9 mouse cellular contexts compared by ENCODE assay signal in the genomic region with DNA sequence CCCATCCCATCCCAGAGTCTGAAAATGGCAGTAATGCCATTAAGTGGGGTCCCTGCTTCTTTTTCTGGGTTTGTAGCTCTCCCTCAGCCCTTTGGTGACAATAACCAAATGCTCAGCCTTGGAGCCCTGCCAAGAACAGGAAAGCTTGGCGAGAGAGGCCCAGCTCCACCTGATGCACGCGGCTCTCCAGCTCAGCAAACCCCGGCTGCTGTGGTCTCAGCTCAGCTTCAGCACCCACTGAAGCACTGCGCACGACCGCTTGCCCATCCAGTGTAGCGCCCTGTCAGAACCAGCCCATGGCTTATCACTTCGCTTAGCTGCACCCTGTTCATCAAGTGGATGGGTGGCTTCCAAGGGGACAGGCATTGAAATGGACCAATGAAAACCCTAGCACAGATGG. TPM values are rescaled to one million over a fixed set of nuclear protein-coding genes. Genes with fewer than 3 reads are reported as not detected.
DNase-seq lines count a peak whose midpoint lies in the region; ATAC-seq and TF ChIP-seq lines count a peak whose summit lies in the region.
"Had no signal": no experiment of that assay in that cellular context is flagged by ENCODE, and none has a peak within 500 bp of the region (broad histone marks: within the 10 kb centered on the region; RNA-seq: fewer than 3 reads in every experiment).

No protein-coding gene starts in this region.

- H3K27me3 ChIP-seq in liver, postnatal 0 days (ENCODE audit: insufficient read depth, low read length): no peaks in the 10 kb centered on the region
- H3K27me3 ChIP-seq in liver, embryonic 11.5 days (replicated peaks; ENCODE audit: control insufficient read depth, insufficient read depth, low read length): no peaks in the 10 kb centered on the region
- no peaks in the 10 kb centered on the region for H3K27me3 ChIP-seq in forebrain, embryonic 10.5 days (ENCODE audit: poor library complexity, severe bottlenecking)
- H3K27me3 ChIP-seq in hindbrain, postnatal 0 days (ENCODE audit: insufficient read depth, low read length): no peaks in the 10 kb centered on the region
- no peaks in the 10 kb centered on the region for H3K27me3 ChIP-seq in stomach, embryonic 15.5 days (replicated peaks)
- H3K27me3 ChIP-seq: Patski had no signal

- no peak for TF ChIP-seq EP300 in liver, postnatal 0 days (IDR thresholded peaks at IDR 0.05; ENCODE audit: low read depth)

- no peak overlapping the region for H3K4me2 ChIP-seq in liver, postnatal 0 days (ENCODE audit: low read depth, low read length)
- no peak overlapping the region for H3K4me2 ChIP-seq in liver, embryonic 11.5 days
- H3K4me2 ChIP-seq in hindbrain, postnatal 0 days (ENCODE audit: low read depth, low read length): peak overlapping the region; percentile 21; the same call in 1 of the 2 replicates
- H3K4me2 ChIP-seq in stomach, embryonic 15.5 days: 0 out of 2 replicates have a peak overlapping the region, but pooled peaks have one; percentile 3

- no peaks in the 10 kb centered on the region for H3K36me3 ChIP-seq in liver, postnatal 0 days (replicated peaks; ENCODE audit: insufficient read depth, low read length)
- H3K36me3 ChIP-seq in liver, embryonic 11.5 days (ENCODE audit: control insufficient read depth, insufficient read depth, low read length): peaks cover 7% of the 10 kb centered on the region
- H3K36me3 ChIP-seq in forebrain, embryonic 10.5 days (replicated peaks): peaks cover 37% of the 10 kb centered on the region
- H3K36me3 ChIP-seq in hindbrain, postnatal 0 days (ENCODE audit: insufficient read depth, low read length): no peaks in the 10 kb centered on the region
- 0 out of 2 replicates have a peak, but pooled peaks cover 5% of the 10 kb centered on the region for H3K36me3 ChIP-seq in stomach, embryonic 15.5 days

- no peak for TF ChIP-seq CTCF in liver, postnatal 0 days (IDR thresholded peaks at IDR 0.05; ENCODE audit: low read depth)
- no peak for TF ChIP-seq CTCF in hindbrain, postnatal 0 days (IDR thresholded peaks at IDR 0.05; ENCODE audit: low read depth)
- TF ChIP-seq CTCF in gastrocnemius, adult 2 months (IDR thresholded peaks at IDR 0.05): no peak

- H3K27ac ChIP-seq in liver, postnatal 0 days (ENCODE audit: low read depth): no peak overlapping the region
- no peak overlapping the region for H3K27ac ChIP-seq in liver, embryonic 11.5 days (ENCODE audit: low read depth, low read length)
- H3K27ac ChIP-seq in forebrain, embryonic 10.5 days: peak overlapping the region; percentile 27
- H3K27ac ChIP-seq in hindbrain, postnatal 0 days: peak overlapping the region; percentile 29
- H3K27ac ChIP-seq in stomach, embryonic 15.5 days: peak overlapping the region; percentile 35; the same call in 1 of the 2 replicates
- H3K27ac ChIP-seq in gastrocnemius, adult 2 months: no peak overlapping the region

- intact Hi-C loops in gastrocnemius, adult 2 months (cut with DNase I): no loop called here

- H3K9ac ChIP-seq in liver, postnatal 0 days (replicated peaks): no peak overlapping the region
- no peak overlapping the region for H3K9ac ChIP-seq in liver, embryonic 11.5 days (ENCODE audit: low read depth, low read length)
- H3K9ac ChIP-seq in hindbrain, postnatal 0 days (replicated peaks; ENCODE audit: low read length): no peak overlapping the region
- no peak overlapping the region for H3K9ac ChIP-seq in stomach, embryonic 15.5 days

- ATAC-seq in liver, postnatal 0 days: no peak
- ATAC-seq in liver, embryonic 11.5 days (replicated peaks; ENCODE audit: low FRiP score): no peak
- ATAC-seq in hindbrain, postnatal 0 days: peak; percentile 63; the same call in 1 of the 2 replicates
- ATAC-seq in stomach, embryonic 15.5 days (ENCODE audit: insufficient read depth, low FRiP score, low read depth): no peak
- ATAC-seq: Patski had no signal

- no peaks in the 10 kb centered on the region for H3K9me3 ChIP-seq in liver, postnatal 0 days (ENCODE audit: low read length)
- H3K9me3 ChIP-seq in liver, embryonic 11.5 days (ENCODE audit: control insufficient read depth, low read length): no peaks in the 10 kb centered on the region
- no peaks in the 10 kb centered on the region for H3K9me3 ChIP-seq in forebrain, embryonic 10.5 days
- no peaks in the 10 kb centered on the region for H3K9me3 ChIP-seq in hindbrain, postnatal 0 days (ENCODE audit: low read length)
- H3K9me3 ChIP-seq in stomach, embryonic 15.5 days: no peaks in the 10 kb centered on the region

- no peak overlapping the region for H3K4me3 ChIP-seq in liver, postnatal 0 days (ENCODE audit: low read depth, low read length)
- H3K4me3 ChIP-seq in liver, embryonic 11.5 days (ENCODE audit: low read depth, low read length): no peak overlapping the region
- no peak overlapping the region for H3K4me3 ChIP-seq in forebrain, embryonic 10.5 days
- no peak overlapping the region for H3K4me3 ChIP-seq in hindbrain, postnatal 0 days (ENCODE audit: low read length)
- no peak overlapping the region for H3K4me3 ChIP-seq in stomach, embryonic 15.5 days (replicated peaks)
- no peak overlapping the region for H3K4me3 ChIP-seq in gastrocnemius, adult 2 months

- H3K4me1 ChIP-seq in liver, postnatal 0 days (ENCODE audit: insufficient read depth): no peaks in the 10 kb centered on the region
- no peaks in the 10 kb centered on the region; the same call in 1 of the 2 replicates for H3K4me1 ChIP-seq in liver, embryonic 11.5 days (replicated peaks; ENCODE audit: control insufficient read depth, insufficient read depth, low read length)
- peaks cover 39% of the 10 kb centered on the region for H3K4me1 ChIP-seq in forebrain, embryonic 10.5 days
- H3K4me1 ChIP-seq in hindbrain, postnatal 0 days (ENCODE audit: insufficient read depth, low read length): peaks cover 16% of the 10 kb centered on the region
- H3K4me1 ChIP-seq in stomach, embryonic 15.5 days: peaks cover 15% of the 10 kb centered on the region

- DNase-seq in liver, postnatal 0 days: peak; percentile 24
- DNase-seq in liver, embryonic 11.5 days (ENCODE audit: low spot score): no peak
- DNase-seq in adrenal gland, postnatal 14 days: peak; percentile 65
- no peak for DNase-seq in forebrain, embryonic 10.5 days (ENCODE audit: extremely low spot score, low spot score)
- DNase-seq in hindbrain, postnatal 0 days (ENCODE audit: low spot score): peak; percentile 77
- DNase-seq in gastrocnemius, adult 2 months: no peak
- DNase-seq in spleen, adult 12 weeks (ENCODE audit: low spot score): no peak

- WGBS in liver, postnatal 0 days (ENCODE audit: insufficient replicate concordance): 64% methylated on average over 9 of the region's 9 CpGs
- 67% methylated on average over 9 of the region's 9 CpGs for WGBS in liver, embryonic 11.5 days
- WGBS in forebrain, embryonic 10.5 days: 93% methylated on average over 9 of the region's 9 CpGs
- 41% methylated on average over 9 of the region's 9 CpGs for WGBS in hindbrain, postnatal 0 days
- WGBS in stomach, embryonic 15.5 days: 43% methylated on average over 9 of the region's 9 CpGs

RNA-seq across cellular contexts. Expression of a gene that starts 31.3 kb away (rescaled TPM):
- polyA plus RNA-seq in liver, postnatal 0 days (2015; fragmentation: Nextera tagmentation; extraction: Ambion mirVana): 11.9 and 12.5 TPM in 2 replicates
- polyA plus RNA-seq in liver, embryonic 11.5 days (2014; fragmentation: Nextera tagmentation; extraction: Ambion mirVana): 23.8 and 29.1 TPM in 2 replicates
- 40.2 and 40.6 TPM in 2 replicates for total RNA-seq in adrenal gland, postnatal 14 days (2021)
- polyA plus RNA-seq in forebrain, embryonic 10.5 days (2016; fragmentation: Nextera tagmentation; extraction: Ambion mirVana): 22.0 and 24.0 TPM in 2 replicates
- 38.1 and 45.1 TPM in 2 replicates for total RNA-seq in hindbrain, postnatal 0 days (2014; rRNA removed)
- polyA plus RNA-seq in hindbrain, postnatal 0 days (2015; fragmentation: Nextera tagmentation; extraction: Ambion mirVana): 21.4 and 22.4 TPM in 2 replicates
- 27.4 and 29.8 TPM in 2 replicates for polyA plus RNA-seq in stomach, embryonic 15.5 days (2015; fragmentation: Nextera tagmentation; extraction: Ambion mirVana)
- total RNA-seq in gastrocnemius, adult 2 months (2021): 10 to 100 TPM in 1 of 2 experiments, 1 to 10 TPM in 1; 9.7 to 14.9 TPM

RNA-seq across cellular contexts. Expression of a gene that starts 39.7 kb away (rescaled TPM):
- polyA plus RNA-seq in liver, postnatal 0 days (2015; fragmentation: Nextera tagmentation; extraction: Ambion mirVana): 0.08 TPM in 1 of 2 replicates, not detected in the other
- polyA plus RNA-seq in liver, embryonic 11.5 days (2014; fragmentation: Nextera tagmentation; extraction: Ambion mirVana): 2.4 and 3.0 TPM in 2 replicates
- total RNA-seq in adrenal gland, postnatal 14 days (2021): 1.4 and 1.6 TPM in 2 replicates
- 10.9 and 12.1 TPM in 2 replicates for polyA plus RNA-seq in forebrain, embryonic 10.5 days (2016; fragmentation: Nextera tagmentation; extraction: Ambion mirVana)
- total RNA-seq in hindbrain, postnatal 0 days (2014; rRNA removed): 52.1 and 54.5 TPM in 2 replicates
- 28.9 and 31.5 TPM in 2 replicates for polyA plus RNA-seq in hindbrain, postnatal 0 days (2015; fragmentation: Nextera tagmentation; extraction: Ambion mirVana)
- 5.8 and 6.0 TPM in 2 replicates for polyA plus RNA-seq in stomach, embryonic 15.5 days (2015; fragmentation: Nextera tagmentation; extraction: Ambion mirVana)
- 1 to 10 TPM in 1 of 2 experiments, under 1 TPM in 1; 0.92 to 1.1 TPM for total RNA-seq in gastrocnemius, adult 2 months (2021)

Comparison
In these comparisons a context has a peak if more than half of its experiments do, and no peak if none do; other contexts are left out.
1. DNase-seq: peak in liver, postnatal 0 days (single experiment), adrenal gland, postnatal 14 days (single experiment) and hindbrain, postnatal 0 days (single experiment); none in liver, embryonic 11.5 days (single experiment), forebrain, embryonic 10.5 days (single experiment), gastrocnemius, adult 2 months (single experiment) and spleen, adult 12 weeks (single experiment).
2. H3K27ac ChIP-seq: peak in forebrain, embryonic 10.5 days (single experiment), hindbrain, postnatal 0 days (single experiment) and stomach, embryonic 15.5 days (single experiment); none in liver, postnatal 0 days (single experiment), liver, embryonic 11.5 days (single experiment) and gastrocnemius, adult 2 months (single experiment).
3. H3K4me2 ChIP-seq: peak in hindbrain, postnatal 0 days (single experiment) and stomach, embryonic 15.5 days (single experiment); none in liver, postnatal 0 days (single experiment) and liver, embryonic 11.5 days (single experiment).